Mouse (Mus musculus): ENCODE measurements at regions not wholly inside any gene's neighbourhood (a gene's known extent, or its start where the extent isn't known, plus 50 kb on each side); places are given as distances from the start of the nearest gene placed in this dataset.

DNA sequence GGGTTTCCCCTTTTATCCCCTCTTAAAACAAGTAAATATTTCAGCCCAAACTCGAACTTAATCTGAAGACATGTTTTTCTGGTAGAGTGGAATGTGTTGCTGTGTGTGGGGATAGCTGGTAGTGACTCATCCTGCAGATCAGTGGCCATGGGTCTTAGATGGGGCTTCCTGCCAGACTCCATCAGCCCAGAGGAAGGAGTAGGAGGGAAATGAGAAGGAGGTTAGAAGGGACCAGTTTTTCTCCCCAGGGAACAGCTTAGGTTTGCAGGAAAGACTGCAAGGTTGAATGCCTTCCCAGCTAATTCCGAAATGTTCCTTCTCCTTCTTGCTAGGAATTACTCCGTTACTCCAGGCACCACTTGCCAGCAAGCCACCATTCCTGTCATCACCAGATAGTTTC is 68.8 kb upstream of the Nepro start:
- no peak for ATAC-seq (ENCODE audit: insufficient number of reproducible peaks, insufficient read depth, low FRiP score, low TSS enrichment, low read depth)
- Histone ChIP-seq H3K27ac (no peak overlapping the region), H3K36me3 (no peaks in the 10 kb centered on the region; the same call in 1 of the 2 replicates), H3K4me2 (no peak overlapping the region), H3K4me3 (no peak overlapping the region), H3K9ac (no peak overlapping the region), H3K9me3 (no peaks in the 10 kb centered on the region), H3K4me1 (peaks cover 8% of the 10 kb centered on the region; the same call in 1 of the 2 replicates), H3K27me3 (no peaks in the 10 kb centered on the region)
- 72% methylated on average over 3 of the region's 3 CpGs for WGBS

DNA sequence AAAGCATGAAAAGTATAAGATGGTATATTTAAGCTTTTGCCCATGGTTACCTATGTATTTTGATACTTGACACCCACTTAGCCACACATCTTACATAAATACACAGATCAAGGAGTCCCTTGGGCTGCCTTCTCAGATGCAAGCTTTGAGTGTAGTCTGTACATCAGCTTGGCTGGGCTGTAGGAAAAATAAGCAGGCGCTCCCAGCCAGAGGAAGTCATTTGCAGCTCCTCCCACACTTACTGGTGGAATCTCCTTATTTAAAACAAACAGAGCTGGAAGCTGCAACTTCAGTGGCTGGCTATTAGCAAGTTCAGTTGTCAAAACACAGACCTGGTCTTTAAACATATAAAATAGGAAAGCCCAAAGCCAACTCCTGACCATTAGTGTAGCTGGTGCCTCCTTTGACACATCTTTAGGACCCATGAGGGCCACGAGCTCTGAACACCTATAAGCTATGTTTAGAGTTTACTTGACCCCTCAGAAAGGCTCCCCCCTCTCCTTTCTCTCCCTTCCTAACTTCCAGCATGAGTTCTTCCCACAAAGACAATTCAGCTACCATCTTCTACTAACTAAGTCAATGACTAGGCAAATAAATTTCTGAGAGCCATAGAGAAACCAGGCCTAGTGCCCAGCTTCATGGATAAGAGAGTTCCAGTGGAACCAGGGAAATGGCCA is 75.4 kb upstream of the Nepro start:
- H3K4me2 ChIP-seq: no peak overlapping the region
- no peak overlapping the region for H3K4me3 ChIP-seq
- peaks cover 10% of the 10 kb centered on the region for H3K4me1 ChIP-seq
- H3K9me3 ChIP-seq: no peaks in the 10 kb centered on the region
- H3K9ac ChIP-seq: no peak overlapping the region
- H3K27me3 ChIP-seq: no peaks in the 10 kb centered on the region
- 42% methylated on average over 2 of the region's 2 CpGs for WGBS
- no peaks in the 10 kb centered on the region for H3K36me3 ChIP-seq
- H3K27ac ChIP-seq: peak overlapping the region; percentile 55
- ATAC-seq (ENCODE audit: insufficient number of reproducible peaks, insufficient read depth, low FRiP score, low TSS enrichment, low read depth): no peak

DNA sequence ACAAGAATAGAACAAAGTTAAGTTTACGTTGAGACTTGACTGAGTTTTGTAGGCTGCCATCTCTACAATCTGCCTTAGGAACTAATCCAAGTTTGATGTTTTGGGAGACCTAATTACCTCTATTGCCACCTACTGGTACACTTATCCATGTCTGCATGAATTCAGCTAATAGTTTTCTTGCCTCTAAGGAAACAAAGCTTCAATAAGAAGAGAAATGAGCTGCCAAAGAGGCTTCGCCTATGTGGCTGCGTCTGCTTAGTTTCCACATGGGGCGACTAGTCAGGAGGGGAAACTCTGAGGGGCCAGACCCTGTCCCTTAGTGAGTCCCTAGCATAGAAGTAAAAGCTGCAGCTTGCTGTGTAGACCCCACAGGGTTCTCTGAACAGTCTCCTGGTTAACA is 80.1 kb upstream of the Nepro start:
- H3K27ac ChIP-seq: peak overlapping the region; percentile 76
- H3K9ac ChIP-seq: no peak overlapping the region
- no peaks in the 10 kb centered on the region for H3K9me3 ChIP-seq
- no peak overlapping the region for H3K4me2 ChIP-seq
- ATAC-seq (ENCODE audit: insufficient number of reproducible peaks, insufficient read depth, low FRiP score, low TSS enrichment, low read depth): no peak
- H3K27me3 ChIP-seq: no peaks in the 10 kb centered on the region
- WGBS: 16% methylated on average over 4 of the region's 4 CpGs
- no peaks in the 10 kb centered on the region for H3K36me3 ChIP-seq
- peaks cover 18% of the 10 kb centered on the region for H3K4me1 ChIP-seq
- H3K4me3 ChIP-seq: no peak overlapping the region

DNA sequence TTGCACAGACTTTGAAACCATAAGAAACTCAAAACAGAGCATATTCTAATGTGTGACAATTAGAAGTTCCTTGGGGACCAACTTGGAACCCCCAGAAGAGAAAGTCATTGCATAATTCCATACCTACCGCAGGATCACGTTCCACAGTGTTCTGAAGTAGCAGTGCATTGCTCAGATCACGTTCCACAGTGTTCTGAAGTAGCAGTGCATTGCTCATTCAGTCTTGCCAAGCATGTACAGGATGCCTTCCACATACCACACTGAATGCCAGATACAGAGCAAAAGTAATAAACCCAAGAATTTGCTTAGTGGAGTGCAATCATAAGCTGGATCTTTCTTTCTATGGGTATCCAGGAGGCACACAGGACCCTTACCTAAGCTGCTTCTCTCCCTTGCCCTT is 78.4 kb upstream of the Boc start:
- Histone ChIP-seq H3K27ac (peak overlapping the region; percentile 48; the same call in 1 of the 2 replicates), H3K9me3 (no peaks in the 10 kb centered on the region), H3K9ac (no peak overlapping the region), H3K36me3 (no peaks in the 10 kb centered on the region), H3K4me3 (no peak overlapping the region), H3K4me2 (no peak overlapping the region), H3K27me3 (no peaks in the 10 kb centered on the region), H3K4me1 (peaks cover 38% of the 10 kb centered on the region)
- ATAC-seq (ENCODE audit: insufficient number of reproducible peaks, insufficient read depth, low FRiP score, low TSS enrichment, low read depth): no peak
- 58% methylated on average over 3 of the region's 3 CpGs for WGBS

DNA sequence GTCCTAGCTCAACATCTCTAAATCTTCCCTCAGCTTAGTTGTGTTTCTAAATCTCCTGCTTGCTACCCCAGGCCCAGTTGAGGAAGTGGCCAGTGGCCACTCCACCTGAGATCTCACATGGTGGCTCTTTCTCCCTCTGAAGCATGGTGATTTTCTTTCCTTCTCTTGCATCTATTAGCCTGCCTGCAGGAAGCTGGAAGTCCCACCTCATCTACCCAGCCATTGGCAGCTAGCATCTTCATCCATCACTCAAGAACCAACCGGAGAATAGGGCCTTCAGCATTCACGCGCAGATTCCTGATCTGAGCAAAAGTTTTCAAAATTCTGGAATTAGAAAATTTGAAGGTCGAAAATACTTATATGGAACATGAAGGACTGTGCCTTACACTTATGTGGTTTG is 75.8 kb upstream of the Boc start:
- no peak for ATAC-seq (ENCODE audit: insufficient number of reproducible peaks, insufficient read depth, low FRiP score, low TSS enrichment, low read depth)
- H3K4me2 ChIP-seq: no peak overlapping the region
- H3K4me1 ChIP-seq: peaks cover 54% of the 10 kb centered on the region
- no peak overlapping the region for H3K4me3 ChIP-seq
- H3K27me3 ChIP-seq: no peaks in the 10 kb centered on the region
- no peak overlapping the region for H3K9ac ChIP-seq
- WGBS: 99% methylated on average over 4 of the region's 4 CpGs
- H3K9me3 ChIP-seq: no peaks in the 10 kb centered on the region
- H3K36me3 ChIP-seq: no peaks in the 10 kb centered on the region
- peak overlapping the region; percentile 98 for H3K27ac ChIP-seq

DNA sequence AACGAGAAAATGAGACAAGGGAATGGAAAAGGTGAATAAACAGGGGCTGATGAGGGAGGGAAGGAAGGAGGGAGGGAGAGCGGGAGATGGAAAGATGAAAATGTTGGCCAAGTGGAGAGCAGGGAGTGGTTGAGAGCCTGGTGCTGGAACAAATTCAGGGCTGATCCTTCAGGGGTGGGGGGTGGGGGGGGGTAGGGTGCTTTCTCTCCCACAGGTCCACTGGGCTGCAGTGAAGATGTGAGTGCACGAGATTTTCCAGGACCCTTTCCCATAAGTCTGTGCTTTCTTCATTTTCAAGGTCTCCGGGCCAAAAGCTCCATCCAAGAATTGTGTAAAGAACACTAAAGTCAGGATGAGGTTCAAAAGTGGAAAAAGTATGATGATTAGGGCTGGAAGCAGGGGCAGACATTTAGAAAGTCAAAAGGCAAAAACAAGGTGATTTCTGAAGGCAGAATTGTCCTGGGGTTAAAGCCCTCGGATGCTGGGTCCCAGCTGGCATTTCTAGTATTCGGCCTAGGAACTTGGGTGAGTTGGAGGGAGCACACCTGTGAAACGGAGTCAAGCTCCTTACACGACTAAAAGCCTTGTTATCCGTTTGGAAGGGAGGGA is 74.5 kb upstream of the Boc start:
- ATAC-seq (ENCODE audit: insufficient number of reproducible peaks, insufficient read depth, low FRiP score, low TSS enrichment, low read depth): no peak
- WGBS: 29% methylated on average over 9 of the region's 9 CpGs
- Histone ChIP-seq H3K9ac (no peak overlapping the region), H3K36me3 (no peaks in the 10 kb centered on the region), H3K4me1 (peaks cover 56% of the 10 kb centered on the region), H3K4me3 (no peak overlapping the region), H3K9me3 (no peaks in the 10 kb centered on the region), H3K27me3 (no peaks in the 10 kb centered on the region), H3K27ac (peak overlapping the region; percentile 98), H3K4me2 (peak overlapping the region; percentile 35)

DNA sequence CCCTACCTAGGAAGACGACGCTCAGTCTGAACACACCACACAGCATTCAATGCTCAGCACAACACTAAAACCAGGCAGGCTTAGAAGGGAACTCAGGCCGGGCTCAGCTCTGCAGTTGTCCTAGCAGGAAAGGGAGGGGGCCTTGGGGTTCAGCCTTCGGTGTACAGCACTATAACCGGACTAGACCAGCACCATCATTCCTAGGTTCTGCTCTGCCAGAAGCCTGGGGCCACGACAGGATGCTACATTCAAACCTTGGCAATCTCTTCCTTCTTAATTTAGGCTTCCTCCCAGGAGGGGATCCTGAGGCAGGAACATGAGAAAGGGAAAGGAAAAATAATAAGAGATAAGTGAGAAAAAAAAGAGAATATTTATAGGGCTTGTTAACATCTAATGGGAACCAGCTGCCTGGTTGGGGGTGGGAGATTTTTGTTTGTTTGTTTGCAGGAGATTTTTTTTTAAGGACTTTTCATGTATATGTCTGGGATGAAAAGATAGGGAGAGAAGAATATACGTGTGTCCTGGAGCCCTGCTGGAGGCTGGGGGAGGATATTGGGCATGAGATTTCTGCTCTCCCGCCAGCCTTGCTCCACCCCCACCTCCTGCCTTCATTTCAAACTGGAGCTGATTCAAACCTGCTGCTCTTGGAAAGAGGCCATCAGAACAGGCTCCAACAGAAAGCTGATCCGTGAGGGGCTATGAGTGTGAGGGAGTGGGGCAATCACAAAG is 73.8 kb upstream of the Boc start:
- peak; percentile 93 for ATAC-seq (ENCODE audit: insufficient number of reproducible peaks, insufficient read depth, low FRiP score, low TSS enrichment, low read depth)
- H3K4me2 ChIP-seq: peak overlapping the region; percentile 35
- H3K27ac ChIP-seq: peak overlapping the region; percentile 98
- H3K9ac ChIP-seq: 0 out of 2 replicates have a peak overlapping the region, but pooled peaks have one; percentile 16
- no peaks in the 10 kb centered on the region for H3K27me3 ChIP-seq
- no peak overlapping the region for H3K4me3 ChIP-seq
- no peaks in the 10 kb centered on the region for H3K9me3 ChIP-seq
- H3K36me3 ChIP-seq: no peaks in the 10 kb centered on the region
- 10% methylated on average over 9 of the region's 9 CpGs for WGBS
- peaks cover 56% of the 10 kb centered on the region for H3K4me1 ChIP-seq

DNA sequence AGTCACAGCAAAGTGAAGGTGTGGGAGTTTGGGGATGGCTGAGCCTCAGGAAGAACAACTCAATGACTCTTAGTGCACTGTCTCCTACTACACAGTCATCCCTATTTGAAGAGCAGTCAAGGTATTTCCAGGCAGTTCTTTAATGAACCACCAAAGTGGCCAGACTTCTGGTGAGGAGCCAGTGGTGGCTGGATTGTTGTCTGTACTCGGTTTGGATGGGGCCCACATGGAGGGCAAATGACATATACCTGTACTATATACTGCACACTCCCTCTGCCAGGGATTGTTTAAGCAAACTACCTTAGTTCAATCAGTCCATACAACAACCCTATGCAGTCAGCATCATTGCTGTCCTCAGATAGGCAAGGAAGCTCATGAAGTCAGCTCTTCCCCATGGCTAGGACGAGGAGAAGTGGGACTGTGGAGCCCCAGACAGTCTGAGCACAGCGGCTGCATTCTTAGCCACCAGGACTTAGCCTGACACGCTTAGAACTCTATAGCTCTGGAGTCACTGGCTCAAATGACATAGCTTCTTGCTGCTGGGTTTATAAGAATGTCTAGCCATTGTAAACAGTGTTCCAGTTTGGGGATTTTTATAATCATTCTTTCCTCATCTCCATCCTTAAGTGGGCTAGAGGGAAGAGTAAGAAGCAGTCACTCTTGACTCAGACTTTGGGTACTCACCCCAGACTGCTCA is 72.8 kb upstream of the Boc start:
- H3K9me3 ChIP-seq: no peaks in the 10 kb centered on the region
- H3K27me3 ChIP-seq: no peaks in the 10 kb centered on the region
- no peak overlapping the region for H3K4me3 ChIP-seq
- H3K4me2 ChIP-seq: no peak overlapping the region
- H3K4me1 ChIP-seq: peaks cover 49% of the 10 kb centered on the region
- H3K27ac ChIP-seq: peak overlapping the region; percentile 98
- 34% methylated on average over 4 of the region's 4 CpGs for WGBS
- no peaks in the 10 kb centered on the region for H3K36me3 ChIP-seq
- ATAC-seq (ENCODE audit: insufficient number of reproducible peaks, insufficient read depth, low FRiP score, low TSS enrichment, low read depth): no peak
- H3K9ac ChIP-seq: 0 out of 2 replicates have a peak overlapping the region, but pooled peaks have one; percentile 16

DNA sequence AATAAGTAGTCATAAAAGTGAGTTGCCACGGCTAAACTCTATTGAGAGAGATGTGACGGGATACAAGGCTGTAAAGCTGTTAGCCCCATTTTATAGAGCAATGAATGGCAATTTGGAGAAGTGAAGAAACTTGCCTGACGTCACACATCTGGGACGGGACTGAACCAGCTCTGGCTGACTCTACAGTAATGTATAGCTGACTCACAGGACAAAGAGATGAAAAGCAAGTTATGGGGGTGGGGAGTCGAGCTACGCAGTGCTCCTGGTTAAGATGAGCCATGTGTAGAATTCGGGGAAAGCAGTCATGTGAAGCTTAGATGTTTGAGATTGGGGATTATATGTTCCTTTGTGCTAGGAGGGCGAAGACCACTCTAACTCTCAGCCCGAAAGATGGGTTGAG is 72.2 kb upstream of the Boc start:
- Histone ChIP-seq H3K9me3 (no peaks in the 10 kb centered on the region), H3K4me3 (no peak overlapping the region), H3K4me2 (no peak overlapping the region), H3K36me3 (no peaks in the 10 kb centered on the region), H3K27me3 (no peaks in the 10 kb centered on the region), H3K9ac (no peak overlapping the region), H3K4me1 (peaks cover 51% of the 10 kb centered on the region), H3K27ac (peak overlapping the region; percentile 98)
- 54% methylated on average over 9 of the region's 9 CpGs for WGBS
- ATAC-seq (ENCODE audit: insufficient number of reproducible peaks, insufficient read depth, low FRiP score, low TSS enrichment, low read depth): no peak

DNA sequence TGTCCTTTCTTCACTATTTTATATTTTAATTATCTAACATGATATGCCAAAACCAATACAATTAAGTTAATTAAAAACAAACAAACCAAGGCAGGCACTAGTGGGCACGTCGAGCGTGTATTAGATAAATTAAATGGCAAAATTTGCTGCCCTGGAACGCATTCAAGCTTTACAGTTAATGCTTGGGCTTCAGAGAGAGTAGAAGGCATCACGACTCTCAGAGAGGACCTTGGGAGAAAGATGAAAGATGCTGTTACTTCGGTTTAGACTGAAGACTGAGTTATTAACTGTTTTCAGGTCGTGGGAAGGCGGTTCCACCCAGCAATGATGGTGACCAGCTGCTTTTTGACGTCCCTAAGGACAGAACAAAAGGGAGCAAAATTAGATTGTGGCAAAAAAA is 71.7 kb upstream of the Boc start:
- 51% methylated on average over 9 of the region's 9 CpGs for WGBS
- Histone ChIP-seq H3K4me3 (no peak overlapping the region), H3K9ac (no peak overlapping the region), H3K36me3 (no peaks in the 10 kb centered on the region), H3K9me3 (no peaks in the 10 kb centered on the region), H3K27me3 (no peaks in the 10 kb centered on the region), H3K4me1 (peaks cover 55% of the 10 kb centered on the region), H3K4me2 (no peak overlapping the region), H3K27ac (no peak overlapping the region)
- no peak for ATAC-seq (ENCODE audit: insufficient number of reproducible peaks, insufficient read depth, low FRiP score, low TSS enrichment, low read depth)

DNA sequence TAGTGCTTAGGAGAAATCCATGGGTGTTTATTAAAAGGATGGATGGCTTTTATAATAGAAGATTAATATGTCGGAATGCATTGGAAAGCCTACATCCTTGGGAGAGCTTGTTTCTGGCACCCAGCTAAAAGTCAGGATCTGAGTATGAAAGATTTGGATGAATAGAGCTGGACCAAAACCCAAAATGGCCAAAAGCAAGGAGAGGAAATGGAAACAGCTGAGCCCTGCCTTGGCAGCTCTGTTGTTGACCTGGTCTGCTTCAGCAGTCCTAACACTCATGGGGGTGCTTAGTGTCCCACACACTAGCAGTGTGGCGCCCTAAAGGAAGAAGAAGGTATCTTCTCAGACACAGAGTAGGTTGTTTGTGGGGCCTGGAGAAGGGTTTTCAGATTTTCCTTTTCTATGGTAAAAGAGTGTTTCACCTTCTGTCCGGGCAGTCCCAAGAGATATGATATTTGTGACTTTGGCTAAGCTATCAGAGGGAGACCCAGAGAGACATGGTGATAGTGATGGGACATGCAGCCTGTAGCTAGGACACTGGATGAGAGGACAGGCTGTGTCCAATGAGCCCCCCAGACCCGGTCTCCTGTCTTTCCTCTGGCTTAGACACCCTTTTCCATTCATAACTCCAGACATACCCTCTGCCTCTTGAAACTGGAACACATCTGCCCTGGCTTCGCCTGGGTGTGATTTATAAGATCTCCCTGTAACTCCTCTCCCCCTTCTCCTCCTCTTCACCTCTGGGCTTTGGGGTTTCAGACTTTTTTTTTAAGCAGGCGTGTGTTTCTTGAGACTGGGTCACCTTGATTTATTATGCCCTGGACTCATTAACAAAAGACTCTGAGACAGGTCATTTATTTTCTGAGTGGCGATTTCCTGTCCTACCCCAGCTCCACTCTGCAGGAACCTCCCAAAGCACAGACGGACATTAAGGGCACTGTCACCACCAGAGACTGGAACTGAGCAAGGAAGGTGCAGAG is 70.9 kb upstream of the Boc start:
- H3K27me3 ChIP-seq: no peaks in the 10 kb centered on the region
- peaks cover 60% of the 10 kb centered on the region for H3K4me1 ChIP-seq
- H3K4me3 ChIP-seq: no peak overlapping the region
- H3K9ac ChIP-seq: no peak overlapping the region
- no peak overlapping the region for H3K27ac ChIP-seq
- H3K4me2 ChIP-seq: no peak overlapping the region
- no peaks in the 10 kb centered on the region for H3K9me3 ChIP-seq
- WGBS: 74% methylated on average over 8 of the region's 8 CpGs
- no peak for ATAC-seq (ENCODE audit: insufficient number of reproducible peaks, insufficient read depth, low FRiP score, low TSS enrichment, low read depth)
- no peaks in the 10 kb centered on the region for H3K36me3 ChIP-seq
